In the genomic region with DNA sequence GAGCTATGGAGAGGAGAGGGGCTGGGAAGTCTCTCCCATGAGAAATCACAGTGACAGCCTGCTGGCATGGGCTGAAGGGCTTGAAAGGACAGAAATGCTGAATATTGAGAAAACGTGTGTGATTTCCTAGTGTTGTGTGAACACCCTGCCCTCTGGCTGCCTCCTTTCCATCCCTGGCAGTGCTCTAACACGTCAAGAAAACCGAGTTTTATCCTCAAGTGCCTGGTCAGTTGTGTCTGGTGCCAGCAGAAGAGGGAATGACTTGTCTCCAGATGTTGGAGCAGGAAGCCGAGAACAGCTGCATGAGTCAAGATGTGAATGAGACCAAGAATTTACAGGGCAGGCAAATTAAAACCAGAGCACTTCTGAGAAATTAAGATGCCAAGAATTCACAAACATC, we compare ENCODE assay signal across 18 mouse cellular contexts. TPM values are rescaled to one million over a fixed set of nuclear protein-coding genes. Genes with fewer than 3 reads are reported as not detected.
A peak's percentile ranks its signal among the peaks of the same experiment; 100 is the strongest.
DNase-seq lines count a peak whose midpoint lies in the region; ATAC-seq and TF ChIP-seq lines count a peak whose summit lies in the region.
"Had no signal": no experiment of that assay in that cellular context is flagged by ENCODE, and none has a peak within 500 bp of the region (broad histone marks: within the 10 kb centered on the region; RNA-seq: fewer than 3 reads in every experiment).

No protein-coding gene starts in this region.

- no peak overlapping the region for H3K4me3 ChIP-seq in heart, embryonic 12.5 days
- no peak overlapping the region for H3K4me3 ChIP-seq in embryonic facial prominence, embryonic 11.5 days (ENCODE audit: low read depth, low read length)
- H3K4me3 ChIP-seq in hindbrain, postnatal 0 days (ENCODE audit: low read length), result no peak overlapping the region
- H3K4me3 ChIP-seq: hindbrain, embryonic 12.5 days; midbrain, embryonic 12.5 days; neural tube, embryonic 15.5 days; stomach, embryonic 15.5 days had no signal

- no peak for ATAC-seq in heart, embryonic 12.5 days (ENCODE audit: insufficient number of reproducible peaks, low FRiP score)
- ATAC-seq in embryonic facial prominence, embryonic 11.5 days (replicated peaks; ENCODE audit: insufficient number of reproducible peaks, low FRiP score, low TSS enrichment, low read depth), result no peak
- ATAC-seq in hindbrain, postnatal 0 days, result no peak
- ATAC-seq: intestine, postnatal 0 days had no signal

- H3K9me3 ChIP-seq in heart, embryonic 12.5 days (replicated peaks), result no peaks in the 10 kb centered on the region
- no peaks in the 10 kb centered on the region for H3K9me3 ChIP-seq in embryonic facial prominence, embryonic 11.5 days (replicated peaks; ENCODE audit: control insufficient read depth, low read length)
- H3K9me3 ChIP-seq in hindbrain, postnatal 0 days (ENCODE audit: low read length), result no peaks in the 10 kb centered on the region
- H3K9me3 ChIP-seq: hindbrain, embryonic 12.5 days; midbrain, embryonic 12.5 days; neural tube, embryonic 15.5 days; stomach, embryonic 15.5 days had no signal

- H3K4me2 ChIP-seq in heart, embryonic 12.5 days, result no peak overlapping the region
- no peak overlapping the region for H3K4me2 ChIP-seq in embryonic facial prominence, embryonic 11.5 days (ENCODE audit: low read depth, low read length)
- H3K4me2 ChIP-seq in hindbrain, postnatal 0 days (ENCODE audit: low read depth, low read length), result no peak overlapping the region
- H3K4me2 ChIP-seq: hindbrain, embryonic 12.5 days; midbrain, embryonic 12.5 days; neural tube, embryonic 15.5 days; stomach, embryonic 15.5 days had no signal

- intact Hi-C loops in heart, postnatal 10 days (cut with DNase I), result no loop called here
- intact Hi-C loops in gastrocnemius, postnatal 14 days (cut with DNase I; ENCODE audit: low total_unique reads), result no loop called here

- H3K36me3 ChIP-seq in heart, embryonic 12.5 days, result no peaks in the 10 kb centered on the region
- H3K36me3 ChIP-seq in embryonic facial prominence, embryonic 11.5 days (replicated peaks; ENCODE audit: control insufficient read depth, insufficient read depth, low read depth, low read length), result no peaks in the 10 kb centered on the region
- no peaks in the 10 kb centered on the region for H3K36me3 ChIP-seq in hindbrain, postnatal 0 days (ENCODE audit: insufficient read depth, low read length)
- H3K36me3 ChIP-seq: hindbrain, embryonic 12.5 days; midbrain, embryonic 12.5 days; neural tube, embryonic 15.5 days; stomach, embryonic 15.5 days had no signal

- H3K9ac ChIP-seq in heart, embryonic 12.5 days, result no peak overlapping the region
- H3K9ac ChIP-seq in embryonic facial prominence, embryonic 11.5 days (replicated peaks; ENCODE audit: low read length), result no peak overlapping the region
- H3K9ac ChIP-seq in hindbrain, postnatal 0 days (replicated peaks; ENCODE audit: low read length), result no peak overlapping the region
- H3K9ac ChIP-seq: hindbrain, embryonic 12.5 days; liver, embryonic 14.5 days; midbrain, embryonic 12.5 days; neural tube, embryonic 15.5 days; stomach, embryonic 15.5 days had no signal

- no peak overlapping the region for H3K27ac ChIP-seq in heart, embryonic 12.5 days (ENCODE audit: poor library complexity, severe bottlenecking)
- H3K27ac ChIP-seq in embryonic facial prominence, embryonic 11.5 days (replicated peaks; ENCODE audit: low read depth, low read length), result no peak overlapping the region
- no peak overlapping the region for H3K27ac ChIP-seq in hindbrain, postnatal 0 days
- H3K27ac ChIP-seq: hindbrain, embryonic 12.5 days; liver, embryonic 14.5 days; midbrain, embryonic 12.5 days; neural tube, embryonic 15.5 days; stomach, embryonic 15.5 days had no signal

- peak; percentile 46 to 50 for DNase-seq in heart, postnatal 10 days
- DNase-seq in embryonic facial prominence, embryonic 11.5 days (ENCODE audit: low spot score), result peak; percentile 26
- DNase-seq in gastrocnemius, postnatal 14 days, result peak; percentile 49
- peak; percentile 59 for DNase-seq in skeletal muscle tissue, adult 2 months (ENCODE audit: low read depth, low spot score)
- no peak for DNase-seq in spleen, adult 18-20 months
- DNase-seq in hindbrain, postnatal 0 days (ENCODE audit: low spot score), result no peak
- DNase-seq: adrenal gland, adult 8-10 months; cerebellum, adult 8-10 months; kidney, postnatal 14 days; lung, postnatal 36 days; thymus, postnatal 36 days had no signal

- WGBS in heart, embryonic 12.5 days, result 44% methylated on average over 4 of the region's 4 CpGs
- WGBS in embryonic facial prominence, embryonic 11.5 days, result 34% methylated on average over 4 of the region's 4 CpGs
- 68% methylated on average over 4 of the region's 4 CpGs for WGBS in hindbrain, postnatal 0 days

- TF ChIP-seq CTCF in hindbrain, postnatal 0 days (IDR thresholded peaks at IDR 0.05; ENCODE audit: low read depth), result no peak

- H3K4me1 ChIP-seq in heart, embryonic 12.5 days (replicated peaks), result peaks cover 17% of the 10 kb centered on the region
- 0 out of 2 replicates have a peak, but pooled peaks cover 3% of the 10 kb centered on the region for H3K4me1 ChIP-seq in embryonic facial prominence, embryonic 11.5 days (ENCODE audit: control insufficient read depth, insufficient read depth, low read length)
- no peaks in the 10 kb centered on the region for H3K4me1 ChIP-seq in hindbrain, postnatal 0 days (ENCODE audit: insufficient read depth, low read length)

- H3K27me3 ChIP-seq in heart, embryonic 12.5 days (replicated peaks), result no peaks in the 10 kb centered on the region
- H3K27me3 ChIP-seq in embryonic facial prominence, embryonic 11.5 days (ENCODE audit: control insufficient read depth, insufficient read depth, low read length), result no peaks in the 10 kb centered on the region
- no peaks in the 10 kb centered on the region for H3K27me3 ChIP-seq in hindbrain, postnatal 0 days (ENCODE audit: insufficient read depth, low read length)
- H3K27me3 ChIP-seq: hindbrain, embryonic 12.5 days; midbrain, embryonic 12.5 days; neural tube, embryonic 15.5 days; stomach, embryonic 15.5 days had no signal

RNA-seq across cellular contexts. Expression of gene Tyw5, which starts 33.9 kb away (rescaled TPM):
- 10 to 100 TPM in 1 of 2 experiments, 1 to 10 TPM in 1; 8.1 to 11.8 TPM for total RNA-seq in heart, postnatal 10 days (2021)
- 20.4 and 21.9 TPM in 2 replicates for polyA plus RNA-seq in heart, embryonic 12.5 days (2016; fragmentation: Nextera tagmentation; extraction: Ambion mirVana)
- polyA plus RNA-seq in embryonic facial prominence, embryonic 11.5 days (2014; fragmentation: Nextera tagmentation; extraction: Ambion mirVana), result 27.0 and 29.1 TPM in 2 replicates
- 1 to 10 TPM; 3.7 to 4.0 TPM for total RNA-seq in gastrocnemius, postnatal 14 days (2021)
- total RNA-seq in hindbrain, postnatal 0 days (2014; rRNA removed), result 14.4 and 14.9 TPM in 2 replicates
- 29.8 and 31.4 TPM in 2 replicates for polyA plus RNA-seq in hindbrain, postnatal 0 days (2015; fragmentation: Nextera tagmentation; extraction: Ambion mirVana)

RNA-seq across cellular contexts. Expression of gene Maip1, which starts 34.6 kb away (rescaled TPM):
- total RNA-seq in heart, postnatal 10 days (2021), result 10 to 100 TPM; 11.7 to 11.9 TPM
- polyA plus RNA-seq in heart, embryonic 12.5 days (2016; fragmentation: Nextera tagmentation; extraction: Ambion mirVana), result 16.3 and 17.4 TPM in 2 replicates
- 19.4 and 21.1 TPM in 2 replicates for polyA plus RNA-seq in embryonic facial prominence, embryonic 11.5 days (2014; fragmentation: Nextera tagmentation; extraction: Ambion mirVana)
- total RNA-seq in gastrocnemius, postnatal 14 days (2021), result 1 to 10 TPM; 7.1 to 8.3 TPM
- total RNA-seq in hindbrain, postnatal 0 days (2014; rRNA removed), result 6.7 and 7.0 TPM in 2 replicates
- 19.8 and 20.4 TPM in 2 replicates for polyA plus RNA-seq in hindbrain, postnatal 0 days (2015; fragmentation: Nextera tagmentation; extraction: Ambion mirVana)

Comparison
In these comparisons a context has a peak if more than half of its experiments do, and no peak if none do; other contexts are left out.
1. DNase-seq: peak in heart, postnatal 10 days (2 of 2), embryonic facial prominence, embryonic 11.5 days (single experiment), gastrocnemius, postnatal 14 days (single experiment) and skeletal muscle tissue, adult 2 months (single experiment); none in spleen, adult 18-20 months (0 of 2) and hindbrain, postnatal 0 days (single experiment).